Mouse (Mus musculus): Measurements from ENCODE around the gene Cmah.
A peak's percentile ranks its signal among the peaks of the same experiment; 100 is the strongest.

The Cmah gene

DNA sequence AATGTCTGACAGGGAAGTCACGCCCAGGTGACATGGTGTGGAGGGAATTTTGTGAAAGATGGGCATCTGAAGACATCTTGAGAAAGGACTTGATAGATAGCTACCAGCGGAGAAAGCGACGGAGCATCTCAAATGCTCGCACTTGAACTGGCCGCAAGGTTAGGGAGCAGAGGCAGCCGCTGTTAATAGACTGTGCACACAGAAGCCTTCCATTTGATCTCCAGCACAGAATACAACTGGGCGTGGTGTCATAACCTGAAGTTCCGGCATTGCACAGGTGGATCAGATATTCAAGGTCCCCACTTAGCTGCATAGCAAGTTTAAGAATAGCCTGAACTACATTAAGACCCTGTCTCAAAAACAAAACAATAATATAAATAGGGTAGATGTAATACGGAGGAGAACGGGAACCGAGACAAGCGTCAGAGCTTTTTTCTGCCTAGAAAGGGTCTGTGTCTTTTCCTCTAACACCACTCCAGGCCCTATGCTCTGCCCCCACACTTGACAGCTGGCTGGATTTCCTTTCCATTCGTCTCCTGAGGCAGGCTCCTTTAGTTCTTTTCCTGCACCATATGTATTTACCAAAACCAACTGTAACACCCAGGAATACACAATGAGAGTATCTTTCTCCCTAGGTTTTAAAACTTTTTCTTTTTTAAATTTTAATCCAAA lies 192.9 kb downstream of the Cmah start:
- no peak for DNase-seq

DNA sequence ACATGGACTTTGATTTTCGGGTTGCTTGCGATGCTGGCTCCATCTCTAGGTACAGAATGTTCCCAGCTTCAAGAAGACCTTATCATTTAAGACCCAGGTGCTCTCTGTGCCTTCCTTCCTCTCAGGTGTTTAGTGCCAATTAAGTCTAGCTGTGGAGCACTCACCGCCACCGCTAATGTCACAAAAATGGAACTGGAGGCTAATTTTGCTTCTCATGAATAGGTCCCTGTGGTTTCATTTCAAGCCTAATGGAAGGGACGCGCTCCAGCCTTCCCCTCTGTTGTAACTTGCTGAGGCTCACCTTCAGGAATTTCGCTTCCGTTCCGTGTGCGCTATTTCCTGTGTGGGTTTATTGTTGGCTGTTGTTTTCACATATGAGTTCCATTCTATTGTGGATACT lies 193.6 kb downstream of the Cmah start:
- DNase-seq, result no peak

DNA sequence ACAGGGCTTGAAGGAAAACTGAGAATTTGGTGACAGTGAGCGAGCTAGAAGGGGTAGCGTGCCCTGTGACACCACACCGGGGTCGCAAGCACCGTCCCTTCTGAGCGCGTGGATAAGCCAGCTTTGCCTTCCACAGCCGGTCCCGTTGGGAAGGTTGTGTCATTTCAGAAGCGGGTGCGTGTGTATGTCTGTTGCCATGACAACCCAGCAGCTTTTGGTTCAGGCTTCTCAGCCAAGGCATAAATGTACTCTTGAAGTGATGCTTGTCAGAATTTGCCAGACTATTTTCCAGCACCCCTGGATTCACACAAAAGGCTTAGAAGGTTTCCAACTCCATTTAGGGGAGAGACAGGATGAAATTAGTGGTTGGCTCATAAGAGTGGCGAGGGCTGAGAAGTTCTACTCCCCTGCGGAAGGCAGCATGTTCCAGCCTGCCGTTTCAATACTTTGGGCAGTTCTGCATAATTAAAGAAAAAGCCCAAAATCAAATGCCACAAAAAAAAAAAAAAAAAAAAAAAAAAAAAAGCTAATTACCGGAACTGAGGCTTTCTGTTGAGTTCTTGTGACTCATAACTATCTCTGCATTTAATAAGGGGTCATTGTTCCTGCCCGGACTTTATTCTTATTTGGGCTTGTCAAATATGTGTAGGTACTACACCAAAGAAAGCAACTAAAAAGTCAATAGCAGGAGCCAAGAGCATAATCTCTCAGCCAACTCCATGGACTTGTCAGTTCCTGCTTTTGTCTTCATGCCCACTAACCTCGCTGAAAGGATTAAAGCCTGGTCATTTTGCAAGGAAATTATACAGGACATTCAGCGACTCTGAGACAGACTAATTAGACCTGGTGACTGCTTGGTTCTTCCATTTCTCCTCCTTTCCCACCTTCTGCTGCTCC lies 194.5 kb downstream of the Cmah start:
- peak; percentile 13 for DNase-seq

DNA sequence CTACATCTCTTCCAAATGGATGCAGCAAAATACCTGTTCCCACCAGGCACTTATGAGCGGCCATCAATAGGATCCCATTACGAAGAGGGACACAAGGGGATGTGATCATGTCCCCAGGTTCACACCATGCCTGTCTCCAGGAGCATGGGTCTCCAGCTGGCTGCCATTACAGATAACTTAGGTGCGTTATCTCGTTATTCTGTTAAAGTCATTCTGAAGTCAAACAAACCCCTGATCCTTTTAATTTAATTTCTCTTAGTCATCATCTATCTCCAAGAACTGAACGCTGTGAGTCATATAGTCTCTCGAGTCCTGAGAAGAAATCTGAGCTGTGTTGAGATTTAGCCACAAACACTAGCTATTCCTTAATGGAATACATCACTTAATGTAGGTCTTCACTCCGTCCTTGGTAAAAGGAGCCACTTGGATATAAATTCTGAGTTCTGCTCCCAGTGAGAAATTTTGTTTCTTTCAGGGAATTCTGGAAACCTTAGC lies 195.2 kb downstream of the Cmah start:
- no peak for DNase-seq

DNA sequence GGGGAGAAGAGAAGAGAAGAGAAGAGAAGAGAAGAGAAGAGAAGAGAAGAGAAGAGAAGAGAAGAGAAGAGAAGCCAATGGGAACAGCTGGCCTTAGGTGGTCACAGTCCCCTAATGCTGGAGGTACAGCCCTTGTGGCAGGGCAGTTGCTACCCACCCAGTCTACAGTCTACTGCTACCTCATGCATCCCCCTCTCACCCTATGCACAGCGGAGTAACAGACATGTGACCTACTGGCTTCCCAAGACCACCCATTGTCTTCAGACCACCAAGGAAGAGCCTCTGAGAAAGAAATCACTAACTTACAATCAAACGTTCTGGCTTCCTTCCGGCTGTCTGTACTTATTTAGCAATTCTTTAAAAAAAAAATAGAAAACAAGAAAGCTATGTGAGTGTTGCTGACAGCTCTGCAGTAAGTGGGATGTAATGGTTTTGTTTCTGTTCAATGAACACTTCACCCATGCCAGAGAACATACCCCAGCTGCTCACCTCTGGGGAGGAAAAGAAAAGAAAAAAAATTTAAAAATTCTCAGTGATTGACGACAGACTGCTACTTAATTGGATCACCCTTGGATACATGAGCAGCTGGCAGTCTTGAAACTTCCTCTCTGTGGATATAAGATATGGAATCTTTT lies 196.5 kb downstream of the Cmah start:
- DNase-seq, result no peak

DNA sequence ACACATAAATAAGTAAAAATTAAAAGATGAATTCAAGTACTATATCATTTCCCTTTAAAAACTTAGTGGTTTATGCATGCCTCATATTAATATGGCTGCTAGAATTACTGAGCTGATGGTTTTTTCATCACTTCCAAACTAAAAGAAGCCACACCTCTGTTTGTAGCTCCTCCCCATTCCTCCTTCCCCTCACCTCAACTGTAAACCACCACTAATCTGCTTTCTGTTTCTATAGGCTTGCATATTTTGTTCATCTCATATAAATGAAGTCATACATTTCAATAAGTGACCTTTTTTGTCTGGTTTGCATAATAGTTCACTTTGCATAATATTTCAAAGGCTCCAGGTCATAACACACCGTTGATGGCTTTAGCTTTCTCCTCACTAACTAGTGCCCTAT lies 197.3 kb downstream of the Cmah start:
- DNase-seq, result no peak

DNA sequence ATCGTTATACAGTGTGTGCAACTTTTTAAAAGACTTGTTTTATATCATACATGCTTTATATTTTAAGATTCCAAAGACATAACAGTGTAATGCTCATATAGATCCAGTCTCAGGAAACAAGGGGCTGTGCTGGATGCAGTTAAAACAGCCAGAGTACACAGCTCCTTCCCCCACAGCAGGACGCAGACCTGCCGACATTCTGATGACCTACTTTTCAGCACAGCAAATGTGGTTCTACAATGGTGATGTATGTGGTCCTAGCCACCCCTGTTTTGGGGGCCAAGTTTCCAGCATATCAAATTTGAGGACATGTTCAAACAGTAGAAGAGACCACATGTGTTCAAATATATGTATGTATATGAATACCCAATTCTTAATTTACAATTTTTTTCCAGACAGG lies 198.3 kb downstream of the Cmah start:
- no peak for DNase-seq

DNA sequence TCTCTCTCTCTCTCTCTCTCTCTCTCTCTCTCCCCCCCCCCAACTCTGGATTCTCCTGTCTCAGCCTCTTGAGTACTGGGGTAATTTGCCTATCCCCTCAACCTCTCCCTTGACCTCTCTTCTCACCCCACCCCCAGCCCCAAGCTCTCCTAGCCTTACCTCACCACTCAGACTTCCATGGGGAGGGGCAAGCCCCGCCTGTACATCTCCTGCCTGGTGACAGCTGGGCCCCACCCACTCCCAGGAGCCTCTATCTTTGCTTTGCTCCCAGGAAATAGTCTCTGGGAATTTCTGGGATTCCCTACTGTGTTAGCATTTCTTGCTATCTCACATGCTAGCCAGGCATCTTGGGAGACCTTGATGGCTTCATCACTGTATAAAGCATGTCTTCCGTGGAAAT lies 199.7 kb downstream of the Cmah start:
- no peak for DNase-seq

Data from kidney, postnatal 10 days (tissue).